Mouse (Mus musculus): Measurements from ENCODE around the gene Serpinb9b.
A peak's percentile ranks its signal among the peaks of the same experiment; 100 is the strongest.
"Not testable (repeated sequence)": the region's sequence is repeated elsewhere in the genome, so short reads cannot be mapped to it uniquely, and the experiment has no call there.

Gene Serpinb9b

GRCm38 (mm10) chr13:33027244-33027643 is at the start of gene Serpinb9b:
Gene Serpinb9b, plus strand, starts transcription at chr13:33027416.
- DNase-seq (ENCODE audit: low read depth in 1 of 2, low spot score in 2 of 2) = no peak

- no peak for DNase-seq (ENCODE audit: low read depth in 1 of 2, low spot score in 2 of 2)
Measured at GRCm38 (mm10) chr13:32982556-32983042, 44.6 kb upstream of the Serpinb9b start.

- DNase-seq (ENCODE audit: low read depth in 1 of 2, low spot score in 2 of 2) = no peak
Measured at GRCm38 (mm10) chr13:32986256-32986655, 41.0 kb upstream of the Serpinb9b start.

- DNase-seq (ENCODE audit: low read depth in 1 of 2, low spot score in 2 of 2) = no peak
Measured at GRCm38 (mm10) chr13:32993152-32993893, 33.9 kb upstream of the Serpinb9b start.

DNA sequence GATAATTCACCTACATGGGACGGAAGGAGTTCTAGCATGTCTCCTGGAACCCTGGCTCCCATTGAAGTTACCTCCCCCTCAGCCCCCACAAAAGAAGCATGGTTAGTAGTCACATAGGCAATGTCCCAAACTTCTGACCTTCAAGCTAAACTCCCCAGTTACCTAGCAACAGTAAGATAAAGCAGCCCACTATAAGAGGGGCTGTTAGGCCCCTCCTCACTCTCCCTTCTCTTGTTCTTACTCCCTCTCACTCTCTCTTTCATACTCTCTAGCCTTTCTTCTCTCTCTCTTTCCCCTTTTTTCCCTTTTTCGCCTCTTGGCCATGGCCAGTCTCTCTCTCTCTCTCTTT is 33.3 kb upstream of the Serpinb9b start:
- DNase-seq (ENCODE audit: low read depth in 1 of 2, low spot score in 2 of 2) = no peak

- DNase-seq (ENCODE audit: low read depth in 1 of 2, low spot score in 2 of 2) = no peak
Measured at GRCm38 (mm10) chr13:32995051-32995450, 32.2 kb upstream of the Serpinb9b start.

DNA sequence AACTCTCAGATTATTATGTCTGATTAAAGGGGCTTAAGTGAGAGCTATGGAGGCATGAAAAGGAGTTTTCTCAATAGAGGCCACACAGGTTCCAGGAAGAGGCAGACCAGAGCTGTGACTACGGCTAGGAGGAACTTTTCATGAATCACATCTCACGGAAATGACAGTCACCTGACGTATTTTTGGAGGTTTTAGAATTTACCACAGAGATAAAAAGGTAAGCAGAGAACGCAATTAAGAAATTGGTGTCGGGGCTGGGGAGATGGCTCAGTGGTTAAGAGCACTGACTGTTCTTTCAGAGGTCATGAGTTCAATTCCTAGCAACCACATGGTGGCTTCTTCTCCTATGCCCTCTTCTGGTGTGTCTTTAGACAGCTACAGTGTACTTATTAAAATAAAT is 25.9 kb upstream of the Serpinb9b start:
- DNase-seq (ENCODE audit: low read depth in 1 of 2, low spot score in 2 of 2) = no peak

DNA sequence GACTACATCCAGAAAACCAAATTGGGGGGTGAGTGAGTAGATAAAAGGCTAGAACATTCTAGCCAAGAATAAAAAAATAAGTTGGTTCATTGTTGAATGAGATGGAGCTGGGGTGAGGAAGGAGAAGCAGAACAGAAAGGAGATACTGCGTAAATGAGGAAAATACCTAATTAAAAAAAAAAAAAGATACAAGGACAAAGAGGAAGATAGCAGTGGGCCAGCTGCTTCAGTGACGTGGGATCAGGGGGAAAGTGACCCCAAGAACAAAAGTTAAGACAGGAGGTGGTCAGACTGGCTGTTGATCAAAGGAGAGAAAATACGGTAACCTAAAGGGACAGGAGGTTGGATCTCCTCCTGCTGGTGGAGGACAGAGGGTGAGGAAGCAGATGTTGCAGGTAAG is 24.3 kb upstream of the Serpinb9b start, which contains the start of gene Serpinb9:
Gene Serpinb9 (plus strand): TSS at position 301 of the 400 bp plus-strand sequence.
- DNase-seq (ENCODE audit: low read depth in 1 of 2, low spot score in 2 of 2) = no peak

- DNase-seq (ENCODE audit: low read depth in 1 of 2, low spot score in 2 of 2) = no peak
Measured at GRCm38 (mm10) chr13:33003523-33004413, 23.4 kb upstream of the Serpinb9b start.

GRCm38 (mm10) chr13:33004414-33005105 is 22.7 kb upstream of the Serpinb9b start:
- DNase-seq (ENCODE audit: low read depth in 1 of 2, low spot score in 2 of 2) = peak; percentile 40 to 62

DNA sequence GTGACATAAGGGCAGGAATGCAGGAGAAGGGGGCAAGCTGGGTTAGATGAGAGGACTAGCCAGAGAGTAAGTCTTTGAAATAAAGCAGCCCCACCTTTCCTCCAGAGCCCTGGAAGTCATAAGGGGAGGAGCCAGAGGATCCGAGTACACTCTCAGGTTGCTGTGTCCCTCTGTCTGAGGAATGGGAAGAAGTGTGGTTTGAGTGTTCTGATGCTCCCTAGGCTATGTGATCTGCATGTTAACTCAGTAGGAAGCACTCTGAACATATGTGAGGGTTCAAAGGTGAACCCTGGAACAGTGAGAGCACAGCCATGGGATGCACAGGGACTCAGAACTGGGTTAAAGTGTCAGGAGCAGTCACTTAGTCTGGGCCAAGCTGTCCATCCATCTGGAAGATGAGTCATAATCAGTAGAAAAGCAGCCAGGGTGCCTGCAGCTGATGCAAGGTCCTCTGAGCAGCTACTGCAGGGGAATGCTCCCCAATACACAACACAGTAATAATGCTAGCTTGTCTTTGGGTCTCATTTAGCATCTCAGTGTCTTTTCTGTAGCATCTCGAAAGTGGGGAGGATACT is 21.6 kb upstream of the Serpinb9b start:
- no peak for DNase-seq (ENCODE audit: low read depth in 1 of 2, low spot score in 2 of 2)

- no peak for DNase-seq (ENCODE audit: low read depth in 1 of 2, low spot score in 2 of 2)
Measured at GRCm38 (mm10) chr13:33006555-33006954, 20.7 kb upstream of the Serpinb9b start.

DNA sequence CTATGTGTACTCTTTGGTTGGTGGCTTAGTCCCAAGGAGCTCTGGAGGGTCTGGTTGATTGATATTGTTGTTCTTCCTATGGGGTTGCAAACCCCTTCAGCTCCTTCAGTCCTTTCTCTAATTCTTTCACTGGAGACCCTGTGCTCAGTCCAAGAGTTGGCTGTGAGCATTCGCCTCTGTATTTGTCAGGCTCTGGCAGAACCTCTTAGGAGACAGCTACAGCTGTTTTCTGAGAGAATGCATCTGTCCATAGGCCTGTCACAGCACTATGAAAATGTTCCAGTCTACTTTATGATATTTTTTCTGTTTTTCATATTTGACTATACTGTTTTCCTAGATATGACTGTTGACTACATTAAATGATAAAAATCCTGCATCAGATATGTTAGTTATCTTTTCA is 14.8 kb upstream of the Serpinb9b start:
- no peak for DNase-seq (ENCODE audit: low read depth in 1 of 2, low spot score in 2 of 2)

DNA sequence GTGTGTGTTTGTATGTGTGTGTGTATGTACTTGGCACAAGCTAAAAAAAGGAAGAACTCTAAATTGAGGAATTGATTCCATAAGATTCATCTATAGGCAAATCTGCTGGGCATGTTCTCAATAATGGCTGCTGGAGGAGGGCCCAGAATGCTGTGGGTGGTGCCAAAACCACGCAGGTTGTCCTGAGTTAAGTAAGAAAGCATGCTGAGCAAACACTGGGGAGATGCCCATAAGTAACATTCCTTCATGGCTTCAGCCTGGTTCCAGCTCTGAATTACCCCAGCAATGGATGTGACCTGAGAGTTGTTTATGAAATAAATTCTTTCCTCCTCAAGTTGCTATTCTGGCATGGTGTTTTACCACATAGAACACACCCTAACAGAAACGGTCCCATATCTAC is 13.9 kb upstream of the Serpinb9b start:
- no peak for DNase-seq (ENCODE audit: low read depth in 1 of 2, low spot score in 2 of 2)

DNA sequence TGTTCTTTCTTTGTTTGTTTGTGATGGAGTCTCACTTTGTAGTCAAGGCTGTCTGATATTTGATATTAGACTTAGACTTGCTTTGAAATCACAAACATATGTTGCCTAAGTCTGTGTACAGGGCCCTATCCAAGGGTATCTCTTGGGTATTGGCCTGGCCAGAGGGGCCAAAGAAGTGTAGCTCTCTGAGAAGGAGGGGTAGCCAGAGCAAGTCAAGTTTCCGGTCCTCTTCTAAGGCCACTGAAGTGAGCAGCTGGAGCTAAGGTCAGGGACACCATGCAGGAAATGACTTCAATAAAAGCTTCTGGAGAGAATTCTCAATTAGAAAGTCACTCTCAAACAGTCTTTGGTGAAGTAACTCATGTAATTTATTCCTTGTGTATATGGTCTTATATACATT is 4.8 kb upstream of the Serpinb9b start:
- no peak for DNase-seq (ENCODE audit: low read depth in 1 of 2, low spot score in 2 of 2)

GRCm38 (mm10) chr13:33026427-33027057 is 674 bp upstream of the Serpinb9b start:
- no peak for DNase-seq (ENCODE audit: low read depth in 1 of 2, low spot score in 2 of 2)

DNA sequence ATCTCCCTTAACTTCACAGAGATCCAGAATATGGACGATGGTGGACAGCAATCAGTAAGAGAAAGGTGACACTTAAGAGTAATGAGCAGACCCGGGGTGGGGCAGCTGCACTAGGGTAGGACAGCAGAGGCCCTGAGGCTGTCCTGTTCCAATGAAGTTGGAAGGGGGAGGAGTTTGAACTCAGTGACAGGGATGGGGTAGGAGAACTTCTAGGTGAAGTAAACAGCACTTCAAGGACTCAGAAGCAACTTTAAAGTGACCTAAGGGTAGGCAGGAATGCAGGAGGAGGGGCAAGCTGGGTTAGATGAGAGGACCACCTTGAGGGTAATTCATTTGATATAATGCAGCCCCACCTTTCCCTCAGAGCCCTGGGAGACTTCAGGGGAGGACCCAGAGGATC is 930 bp downstream of the Serpinb9b start:
- DNase-seq (ENCODE audit: low read depth in 1 of 2, low spot score in 2 of 2) = no peak

DNA sequence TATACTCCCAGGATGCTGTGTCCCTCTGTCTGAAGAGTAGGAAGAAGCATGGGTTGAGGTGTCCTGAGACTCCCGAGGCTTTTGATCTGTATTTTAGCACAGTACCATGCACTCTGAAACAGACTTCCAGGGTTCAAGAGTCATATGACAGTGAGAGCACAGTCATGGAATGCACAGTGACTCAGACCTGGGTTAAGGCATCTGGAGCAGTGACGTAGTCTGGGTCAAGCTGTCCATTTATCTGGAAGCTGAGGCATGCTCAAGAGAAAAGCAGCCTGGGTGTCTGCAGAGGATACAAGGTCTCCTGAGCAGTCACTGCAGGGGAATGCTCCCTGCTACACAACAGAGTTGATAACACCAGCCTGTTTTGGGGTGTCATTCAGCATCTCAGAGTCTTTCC is 1.3 kb downstream of the Serpinb9b start:
- no peak for DNase-seq (ENCODE audit: low read depth in 1 of 2, low spot score in 2 of 2)

DNA sequence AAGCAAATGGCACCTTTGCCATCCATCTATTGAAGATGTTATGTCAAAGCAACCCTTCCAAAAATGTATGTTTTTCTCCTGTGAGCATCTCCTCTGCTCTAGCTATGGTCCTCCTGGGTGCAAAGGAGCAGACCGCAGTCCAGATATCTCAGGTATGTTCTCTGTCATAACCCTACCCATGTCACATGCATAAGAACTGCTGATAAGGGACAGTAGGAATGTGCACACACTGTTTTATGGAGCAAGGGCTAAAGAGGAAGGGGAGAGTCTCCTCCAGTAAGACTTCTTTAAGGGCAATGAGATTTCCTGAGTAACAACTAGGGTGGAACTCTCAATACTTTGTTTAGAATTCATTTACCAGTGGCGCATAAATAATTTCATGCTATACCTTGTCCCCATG is 2.3 kb downstream of the Serpinb9b start:
- not testable (repeated sequence) for DNase-seq (ENCODE audit: low read depth in 1 of 2, low spot score in 2 of 2)

DNA sequence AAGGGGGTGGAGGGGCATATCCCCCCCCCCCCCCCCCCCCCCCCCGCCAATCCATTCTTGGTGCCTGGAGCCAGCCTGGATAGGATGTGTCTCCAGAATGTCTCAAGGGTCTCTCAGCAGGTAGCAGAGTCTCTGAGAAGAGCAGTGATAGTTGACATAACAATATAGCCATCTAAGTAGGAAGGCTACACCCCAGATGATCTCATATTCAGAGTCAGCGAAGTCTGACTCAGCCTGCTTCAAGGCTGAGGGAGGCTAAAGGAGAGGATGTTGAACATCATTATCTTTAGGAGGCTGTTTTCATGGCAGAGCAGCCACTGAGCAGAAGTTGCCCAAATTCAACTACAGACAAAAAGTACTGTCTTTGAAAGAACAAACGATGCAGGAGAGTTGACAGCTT is 3.1 kb downstream of the Serpinb9b start:
- no peak for DNase-seq (ENCODE audit: low read depth in 1 of 2, low spot score in 2 of 2)

DNA sequence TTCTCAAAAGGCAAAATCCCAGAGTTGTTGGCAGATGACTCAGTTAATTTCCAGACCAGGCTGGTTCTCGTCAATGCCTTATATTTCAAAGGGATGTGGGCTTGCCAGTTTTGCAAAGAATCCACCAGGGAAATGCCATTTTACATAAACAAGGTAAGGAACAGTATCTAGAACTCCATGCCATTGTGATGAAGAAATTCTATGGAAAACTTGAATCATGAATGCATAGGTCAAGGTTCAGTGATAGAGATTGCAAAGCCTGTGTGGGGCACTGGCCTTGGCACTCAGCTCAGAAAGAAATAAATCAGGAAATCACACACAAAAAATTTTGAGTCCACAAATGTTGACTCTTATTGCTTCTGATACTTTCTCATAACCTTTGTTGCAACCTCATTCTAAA is 8.3 kb downstream of the Serpinb9b start:
- no peak for DNase-seq (ENCODE audit: low read depth in 1 of 2, low spot score in 2 of 2)
